Mouse (Mus musculus) thymus, adult 2 months (tissue): ENCODE results near the gene Gldc. TPM values are rescaled to one million over a fixed set of nuclear protein-coding genes. Genes with fewer than 3 reads are reported as not detected.

ENCODE experiments used
- DNase-seq: peaks from one replicate; pipeline ENCODE4 v3.0.0; 2021
- H3K27ac ChIP-seq: fragments of 200-500 bp; 2 replicates; pipeline ENCODE4 v1.5.1; 2012; ENCODE audit warnings: low read length, control low read depth; ENCODE audit not compliant: control insufficient read depth, insufficient read depth
- H3K27me3 ChIP-seq: fragments of 200-500 bp; 2 replicates; pipeline ENCODE4 v1.6.1; 2012; ENCODE audit warnings: mild to moderate bottlenecking, low read length, moderate library complexity, mixed read lengths; ENCODE audit not compliant: control insufficient read depth, insufficient read depth
- H3K36me3 ChIP-seq: fragments of 200-500 bp; 2 replicates; pipeline ENCODE4 v1.6.1; 2012; ENCODE audit warnings: mild to moderate bottlenecking, low read length, moderate library complexity; ENCODE audit not compliant: control insufficient read depth, insufficient read depth
- H3K4me1 ChIP-seq: fragments of 200-500 bp; replicated peaks from 2 replicates; pipeline ENCODE4 v1.6.1; 2012; ENCODE audit warnings: low read length; ENCODE audit not compliant: control insufficient read depth, insufficient read depth
- H3K4me3 ChIP-seq: fragments of 200-500 bp; 2 replicates; pipeline ENCODE4 v1.5.1; 2012; ENCODE audit warnings: mild to moderate bottlenecking, low read length, control low read depth, moderate library complexity; ENCODE audit not compliant: control insufficient read depth, insufficient read depth
- CTCF ChIP-seq: fragments of 200-500 bp; IDR thresholded peaks from 2 replicates; pipeline ENCODE4 v1.5.1; 2012; ENCODE audit warnings: mild to moderate bottlenecking, control low read depth, low read length, moderate library complexity, borderline replicate concordance; ENCODE audit not compliant: control insufficient read depth, poor library complexity, insufficient read depth; ENCODE audit errors: extremely low read depth
- POLR2A ChIP-seq: fragments of 200-500 bp; IDR thresholded peaks from 2 replicates; pipeline ENCODE4 v1.6.1; 2012; ENCODE audit warnings: mild to moderate bottlenecking, low read length, control low read depth, moderate library complexity; ENCODE audit not compliant: control insufficient read depth, poor library complexity, insufficient read depth; ENCODE audit errors: extremely low read depth
- WGBS: fragments of 180-500 bp; shearing (Covaris S2); methylation state at CpG from one replicate; pipeline ENCODE4 v1.1.7; 2018; 5-methylcytosine and 5-hydroxymethylcytosine counted together
- polyA plus RNA-seq: library from polyadenylated mRNA; depleted of rRNA; stranded (reverse); fragments of >200 nt; gene quantifications from 2 replicates; pipeline ENCODE4 v1.2.3, GENCODE M21; 2012

Gldc gene
- polyA plus RNA-seq, 1 experiment, result 0.13 TPM

- 91% methylated on average over 1 of the region's 1 CpGs for WGBS
- TF ChIP-seq POLR2A (no peak), CTCF (no peak)
- Histone ChIP-seq H3K36me3 (no peaks in the 10 kb centered on the region), H3K27me3 (peaks cover 5% of the 10 kb centered on the region; the same call in 1 of the 2 replicates), H3K27ac (no peak overlapping the region), H3K4me3 (no peak overlapping the region), H3K4me1 (peaks cover 2% of the 10 kb centered on the region; the same call in 1 of the 2 replicates)
- no peak for DNase-seq
Measured at GRCm38 (mm10) chr19:30179979-30180378, 4.8 kb upstream of the Gldc start.

- Histone ChIP-seq H3K4me1 (peaks cover 3% of the 10 kb centered on the region; the same call in 1 of the 2 replicates), H3K36me3 (no peaks in the 10 kb centered on the region), H3K27me3 (peaks cover 10% of the 10 kb centered on the region; the same call in 1 of the 2 replicates), H3K4me3 (no peak overlapping the region), H3K27ac (no peak overlapping the region)
- WGBS, result 16% methylated on average over 15 of the region's 15 CpGs
- TF ChIP-seq CTCF, result no peak
- no peak for TF ChIP-seq POLR2A
- DNase-seq, result no peak
Measured at GRCm38 (mm10) chr19:30174074-30174670, 1.1 kb downstream of the Gldc start.

GRCm38 (mm10) chr19:30171346-30172055 lies 3.7 kb downstream of the Gldc start:
- no peak overlapping the region for H3K4me3 ChIP-seq
- no peaks in the 10 kb centered on the region for H3K36me3 ChIP-seq
- peaks cover 3% of the 10 kb centered on the region; the same call in 1 of the 2 replicates for H3K4me1 ChIP-seq
- H3K27ac ChIP-seq, result no peak overlapping the region
- WGBS, result 83% methylated on average over 8 of the region's 8 CpGs
- no peak for TF ChIP-seq POLR2A
- no peak for TF ChIP-seq CTCF
- DNase-seq, result no peak
- H3K27me3 ChIP-seq, result peaks cover 10% of the 10 kb centered on the region; the same call in 1 of the 2 replicates

- DNase-seq, result no peak
- Histone ChIP-seq H3K27me3 (peaks cover 8% of the 10 kb centered on the region; the same call in 1 of the 2 replicates), H3K36me3 (no peaks in the 10 kb centered on the region), H3K4me1 (peaks cover 3% of the 10 kb centered on the region; the same call in 1 of the 2 replicates), H3K27ac (no peak overlapping the region), H3K4me3 (no peak overlapping the region)
- WGBS, result 93% methylated on average over 6 of the region's 6 CpGs
- no peak for TF ChIP-seq CTCF
- TF ChIP-seq POLR2A, result no peak
Measured at GRCm38 (mm10) chr19:30170319-30170718, 4.9 kb downstream of the Gldc start.

- Histone ChIP-seq H3K27me3 (no peaks in the 10 kb centered on the region), H3K4me1 (no peaks in the 10 kb centered on the region), H3K36me3 (no peaks in the 10 kb centered on the region), H3K27ac (no peak overlapping the region), H3K4me3 (no peak overlapping the region)
- no peak for DNase-seq
- TF ChIP-seq CTCF (no peak), POLR2A (no peak)
- 92% methylated on average over 20 of the region's 20 CpGs for WGBS
Measured at GRCm38 (mm10) chr19:30166801-30167505, 8.3 kb downstream of the Gldc start.

GRCm38 (mm10) chr19:30164228-30164627 lies 11.0 kb downstream of the Gldc start:
- no peaks in the 10 kb centered on the region for H3K27me3 ChIP-seq
- TF ChIP-seq POLR2A (no peak), CTCF (no peak)
- WGBS, result 84% methylated on average over 2 of the region's 2 CpGs
- H3K27ac ChIP-seq, result no peak overlapping the region
- no peaks in the 10 kb centered on the region for H3K36me3 ChIP-seq
- H3K4me3 ChIP-seq, result no peak overlapping the region
- no peak for DNase-seq
- no peaks in the 10 kb centered on the region for H3K4me1 ChIP-seq

- no peak for DNase-seq
- TF ChIP-seq CTCF (no peak), POLR2A (no peak)
- Histone ChIP-seq H3K4me3 (no peak overlapping the region), H3K4me1 (no peaks in the 10 kb centered on the region), H3K27me3 (no peaks in the 10 kb centered on the region), H3K27ac (no peak overlapping the region), H3K36me3 (no peaks in the 10 kb centered on the region)
- 90% methylated on average over 5 of the region's 5 CpGs for WGBS
Measured at GRCm38 (mm10) chr19:30162808-30163207, 12.4 kb downstream of the Gldc start.
